Comparison of ENCODE assay signal across 8 mouse cellular contexts in genomic region chr2:102745259-102745906, GRCm38 (mm10).
A peak's percentile ranks its signal among the peaks of the same experiment; 100 is the strongest.
DNase-seq lines count a peak whose midpoint lies in the region; ATAC-seq lines count a peak whose summit lies in the region.

No protein-coding gene starts in this region.

- peak overlapping the region; percentile 41 for H3K4me2 ChIP-seq in heart, embryonic 11.5 days

- 15% methylated on average over 7 of the region's 7 CpGs for WGBS in heart, embryonic 11.5 days (ENCODE audit: insufficient replicate concordance)

- H3K9ac ChIP-seq in heart, embryonic 11.5 days (ENCODE audit: low read depth, low read length): no peak overlapping the region

- peak; percentile 6 for DNase-seq in right cerebral cortex, postnatal 4 days
- DNase-seq in right cerebral cortex, adult 18-20 months: no peak
- DNase-seq in embryo, embryonic 10 days (ENCODE audit: low spot score): peak; percentile 84
- peak; percentile 90 for DNase-seq in kidney, adult 9 months
- peak; percentile 73 to 76 for DNase-seq in lung, postnatal 4 days
- peak; percentile 94 for DNase-seq in retina, postnatal 1 day
- DNase-seq in thymus, postnatal 4 days: no peak

- H3K4me3 ChIP-seq in heart, embryonic 11.5 days (ENCODE audit: low read depth, low read length): no peak overlapping the region

- H3K36me3 ChIP-seq in heart, embryonic 11.5 days (ENCODE audit: control insufficient read depth, insufficient read depth, low read length): no peaks in the 10 kb centered on the region

- no peaks in the 10 kb centered on the region for H3K27me3 ChIP-seq in heart, embryonic 11.5 days (ENCODE audit: control insufficient read depth, insufficient read depth, low read length)

- H3K4me1 ChIP-seq in heart, embryonic 11.5 days (ENCODE audit: control insufficient read depth, insufficient read depth, low read length): peaks cover 16% of the 10 kb centered on the region

- H3K9me3 ChIP-seq in heart, embryonic 11.5 days (replicated peaks; ENCODE audit: control insufficient read depth, low read length): no peaks in the 10 kb centered on the region

- peak overlapping the region; percentile 62; the same call in 1 of the 2 replicates for H3K27ac ChIP-seq in heart, embryonic 11.5 days (ENCODE audit: low read depth, low read length)

- peak; percentile 83 for ATAC-seq in heart, embryonic 11.5 days (replicated peaks; ENCODE audit: insufficient number of reproducible peaks, low FRiP score, low TSS enrichment)

Comparison
In these comparisons a context has a peak if more than half of its experiments do, and no peak if none do; other contexts are left out.
1. DNase-seq: peak in right cerebral cortex, postnatal 4 days (single experiment), embryo, embryonic 10 days (single experiment), kidney, adult 9 months (single experiment), lung, postnatal 4 days (2 of 2) and retina, postnatal 1 day (single experiment); none in right cerebral cortex, adult 18-20 months (single experiment) and thymus, postnatal 4 days (single experiment).